Mouse (Mus musculus): Measurements from ENCODE around the gene Erc1.

GRCm38 (mm10) chr6:119526498-119526897, 321.5 kb downstream of the Erc1 start:
- TF ChIP-seq CTCF (IDR thresholded peaks at IDR 0.05; ENCODE audit: low read depth) (no peak), EP300 (IDR thresholded peaks at IDR 0.05; ENCODE audit: low read depth) (no peak)

Measured in liver, postnatal 0 days (tissue).